Mouse (Mus musculus): ENCODE measurements around the gene Tmx4. TPM values are rescaled to one million over a fixed set of nuclear protein-coding genes. Genes with fewer than 3 reads are reported as not detected.
A peak's percentile ranks its signal among the peaks of the same experiment; 100 is the strongest.
"Not testable (repeated sequence)": the region's sequence is repeated elsewhere in the genome, so short reads cannot be mapped to it uniquely, and the experiment has no call there.

Tmx4 gene
- polyA plus RNA-seq, 1 experiment from 2014 or later = 59.1 TPM

DNA sequence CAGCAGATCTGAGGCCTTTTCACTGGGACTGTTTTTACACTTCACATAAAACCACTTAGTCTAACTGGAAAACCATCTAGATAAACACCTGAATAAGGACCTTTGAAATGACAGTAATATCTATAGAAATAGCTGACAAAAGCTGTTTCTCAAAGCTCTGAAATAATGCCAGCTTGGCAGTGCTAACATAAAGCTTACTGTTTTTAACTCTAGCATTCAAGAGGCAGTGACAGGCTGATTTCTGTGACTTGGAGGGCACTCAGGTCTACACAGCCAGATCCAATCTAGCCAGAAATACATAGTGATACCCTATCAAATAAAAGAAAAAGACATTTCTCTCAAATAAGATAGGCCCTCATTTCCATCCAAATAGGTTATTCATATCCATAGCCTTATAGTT is 1.6 kb downstream of the Tmx4 start:
- Histone ChIP-seq H3K27me3 (ENCODE audit: control insufficient read depth, insufficient read depth, low read length) (no peaks in the 10 kb centered on the region), H3K4me1 (ENCODE audit: control insufficient read depth in 2 of 2, insufficient read depth in 2 of 2, low read length in 2 of 2) (peaks cover 0 to 25% of the 10 kb centered on the region in 2 experiments; a peak in 3 of 4 replicates), H3K27ac (replicated peaks in 1 of 2; ENCODE audit: control insufficient read depth in 1 of 2, insufficient read depth in 1 of 2, low read depth in 2 of 2, low read length in 2 of 2) (0 out of 4 replicates have a peak overlapping the region, but pooled peaks of 1 of the 2 experiments have one; percentile 9), H3K9ac (ENCODE audit: low read length) (peak overlapping the region; percentile 91), H3K9me3 (ENCODE audit: control insufficient read depth, low read length) (no peaks in the 10 kb centered on the region), H3K36me3 (ENCODE audit: control insufficient read depth, insufficient read depth, low read length) (peaks cover 11% of the 10 kb centered on the region), H3K4me2 (ENCODE audit: low read length) (peak overlapping the region; percentile 85), H3K4me3 (ENCODE audit: control insufficient read depth in 1 of 2, insufficient read depth in 1 of 2, low read depth in 1 of 2, low read length in 2 of 2) (peak overlapping the region in 1 of 2 experiments; percentile 84; a peak in 2 of 4 replicates)
- ATAC-seq (ENCODE audit: insufficient number of reproducible peaks, insufficient read depth, low FRiP score, low read depth) = no peak

GRCm38 (mm10) chr2:134641372-134641771 is 2.6 kb downstream of the Tmx4 start:
- no peaks in the 10 kb centered on the region for H3K27me3 ChIP-seq (ENCODE audit: control insufficient read depth, insufficient read depth, low read length)
- H3K4me1 ChIP-seq (ENCODE audit: control insufficient read depth in 2 of 2, insufficient read depth in 2 of 2, low read length in 2 of 2) = peaks cover 0 to 25% of the 10 kb centered on the region in 2 experiments; a peak in 3 of 4 replicates
- no peaks in the 10 kb centered on the region for H3K9me3 ChIP-seq (ENCODE audit: control insufficient read depth, low read length)
- no peak overlapping the region for H3K4me3 ChIP-seq (ENCODE audit: control insufficient read depth in 1 of 2, insufficient read depth in 1 of 2, low read depth in 1 of 2, low read length in 2 of 2)
- no peak for ATAC-seq (ENCODE audit: insufficient number of reproducible peaks, insufficient read depth, low FRiP score, low read depth)
- H3K9ac ChIP-seq (ENCODE audit: low read length) = no peak overlapping the region
- H3K27ac ChIP-seq (replicated peaks in 1 of 2; ENCODE audit: control insufficient read depth in 1 of 2, insufficient read depth in 1 of 2, low read depth in 2 of 2, low read length in 2 of 2) = no peak overlapping the region
- 93% methylated on average over 5 of the region's 5 CpGs for WGBS
- peaks cover 18% of the 10 kb centered on the region for H3K36me3 ChIP-seq (ENCODE audit: control insufficient read depth, insufficient read depth, low read length)
- no peak overlapping the region for H3K4me2 ChIP-seq (ENCODE audit: low read length)

DNA sequence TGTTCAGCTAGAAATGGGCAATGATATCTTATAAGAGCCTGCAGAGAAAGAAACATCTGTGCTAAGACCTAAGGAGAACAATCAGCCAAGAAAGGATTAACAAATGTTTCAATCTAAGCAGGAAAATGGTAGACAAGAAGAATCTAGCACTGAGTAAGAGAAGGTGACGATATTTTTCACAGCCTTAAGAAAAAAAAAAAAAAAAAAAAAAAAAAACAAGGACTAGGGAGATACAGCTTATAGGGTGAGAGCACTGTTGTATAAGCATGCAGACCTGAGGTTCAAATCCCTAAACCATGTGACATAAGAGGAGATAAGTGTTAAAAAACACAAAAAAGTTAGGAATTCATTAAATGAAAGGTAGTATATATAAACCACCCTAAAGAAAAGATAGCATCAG is 3.5 kb downstream of the Tmx4 start:
- peaks cover 0 to 21% of the 10 kb centered on the region in 2 experiments; a peak in 2 of 4 replicates for H3K4me1 ChIP-seq (ENCODE audit: control insufficient read depth in 2 of 2, insufficient read depth in 2 of 2, low read length in 2 of 2)
- no peak overlapping the region for H3K27ac ChIP-seq (replicated peaks in 1 of 2; ENCODE audit: control insufficient read depth in 1 of 2, insufficient read depth in 1 of 2, low read depth in 2 of 2, low read length in 2 of 2)
- 89% methylated on average over 1 of the region's 1 CpGs for WGBS
- no peak for ATAC-seq (ENCODE audit: insufficient number of reproducible peaks, insufficient read depth, low FRiP score, low read depth)
- H3K9ac ChIP-seq (ENCODE audit: low read length) = no peak overlapping the region
- H3K27me3 ChIP-seq (ENCODE audit: control insufficient read depth, insufficient read depth, low read length) = no peaks in the 10 kb centered on the region
- no peaks in the 10 kb centered on the region for H3K9me3 ChIP-seq (ENCODE audit: control insufficient read depth, low read length)
- peaks cover 20% of the 10 kb centered on the region for H3K36me3 ChIP-seq (ENCODE audit: control insufficient read depth, insufficient read depth, low read length)
- no peak overlapping the region for H3K4me3 ChIP-seq (ENCODE audit: control insufficient read depth in 1 of 2, insufficient read depth in 1 of 2, low read depth in 1 of 2, low read length in 2 of 2)
- H3K4me2 ChIP-seq (ENCODE audit: low read length) = no peak overlapping the region

GRCm38 (mm10) chr2:134628541-134628940 is 15.4 kb downstream of the Tmx4 start:
- not testable (repeated sequence) for H3K36me3 ChIP-seq (ENCODE audit: control insufficient read depth, insufficient read depth, low read length); H3K4me3 ChIP-seq (ENCODE audit: control insufficient read depth in 1 of 2, insufficient read depth in 1 of 2, low read depth in 1 of 2, low read length in 2 of 2); H3K4me1 ChIP-seq (ENCODE audit: control insufficient read depth in 2 of 2, insufficient read depth in 2 of 2, low read length in 2 of 2); H3K4me2 ChIP-seq (ENCODE audit: low read length); H3K9ac ChIP-seq (ENCODE audit: low read length); H3K9me3 ChIP-seq (ENCODE audit: control insufficient read depth, low read length); H3K27me3 ChIP-seq (ENCODE audit: control insufficient read depth, insufficient read depth, low read length); H3K27ac ChIP-seq (replicated peaks in 1 of 2; ENCODE audit: control insufficient read depth in 1 of 2, insufficient read depth in 1 of 2, low read depth in 2 of 2, low read length in 2 of 2); ATAC-seq (ENCODE audit: insufficient number of reproducible peaks, insufficient read depth, low FRiP score, low read depth)
- 93% methylated on average over 1 of the region's 2 CpGs for WGBS

DNA sequence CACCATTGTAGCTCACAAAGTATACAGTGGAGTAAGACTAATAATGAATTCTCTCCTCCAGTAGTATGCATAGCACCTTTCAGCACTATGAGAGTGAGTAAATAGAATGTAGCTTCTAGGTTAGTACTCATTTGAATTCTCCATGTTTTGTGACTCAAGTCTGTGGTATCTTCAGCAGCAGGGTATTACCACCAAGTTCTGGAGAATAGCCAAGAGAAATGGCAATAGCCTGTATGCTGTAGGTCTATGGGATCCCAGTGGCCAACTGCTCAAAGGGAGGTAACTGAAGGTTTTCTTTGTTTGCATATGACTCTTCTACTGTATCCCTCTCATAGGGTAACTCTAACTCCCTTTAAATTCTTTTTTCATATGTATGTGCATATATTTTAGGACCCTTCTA is 39.0 kb downstream of the Tmx4 start:
- Histone ChIP-seq H3K4me3 (ENCODE audit: control insufficient read depth in 1 of 2, insufficient read depth in 1 of 2, low read depth in 1 of 2, low read length in 2 of 2) (no peak overlapping the region), H3K36me3 (ENCODE audit: control insufficient read depth, insufficient read depth, low read length) (peaks cover 20% of the 10 kb centered on the region; the same call in 1 of the 2 replicates), H3K9me3 (ENCODE audit: control insufficient read depth, low read length) (peaks cover 5% of the 10 kb centered on the region), H3K27me3 (ENCODE audit: control insufficient read depth, insufficient read depth, low read length) (no peaks in the 10 kb centered on the region), H3K4me2 (ENCODE audit: low read length) (no peak overlapping the region), H3K4me1 (ENCODE audit: control insufficient read depth in 2 of 2, insufficient read depth in 2 of 2, low read length in 2 of 2) (no peaks in the 10 kb centered on the region), H3K27ac (replicated peaks in 1 of 2; ENCODE audit: control insufficient read depth in 1 of 2, insufficient read depth in 1 of 2, low read depth in 2 of 2, low read length in 2 of 2) (no peak overlapping the region), H3K9ac (ENCODE audit: low read length) (no peak overlapping the region)
- no peak for ATAC-seq (ENCODE audit: insufficient number of reproducible peaks, insufficient read depth, low FRiP score, low read depth)

DNA sequence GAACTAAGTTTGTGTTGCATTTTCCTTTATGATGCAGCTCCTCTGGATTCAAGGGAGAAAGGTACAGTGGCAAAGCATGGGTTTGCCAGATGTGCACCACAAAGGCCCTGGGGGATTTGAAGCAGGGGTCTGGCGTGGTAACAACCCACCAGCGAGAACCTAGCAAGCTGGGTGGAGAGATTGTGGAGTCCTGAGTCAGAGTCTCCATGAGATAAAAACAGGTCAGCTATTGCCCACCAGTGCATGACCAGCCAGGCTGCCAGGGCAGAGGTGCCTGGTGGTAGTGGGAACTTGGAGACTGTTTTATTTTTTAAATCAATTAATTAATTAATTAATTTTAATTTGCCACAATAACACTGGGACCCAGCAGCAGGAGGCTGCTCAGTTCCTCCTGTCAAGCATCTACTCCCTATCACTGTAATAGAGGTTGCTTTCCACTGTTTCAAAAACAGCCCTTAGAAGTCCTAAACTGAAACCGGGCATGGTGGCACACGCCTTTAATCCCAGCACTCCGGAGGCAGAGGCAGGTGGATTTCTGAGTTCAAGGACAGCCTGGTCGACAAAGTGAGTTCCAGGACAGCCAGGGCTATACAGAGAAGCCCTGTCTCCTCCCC is 52.8 kb downstream of the Tmx4 start:
- no peaks in the 10 kb centered on the region for H3K4me1 ChIP-seq (ENCODE audit: control insufficient read depth in 2 of 2, insufficient read depth in 2 of 2, low read length in 2 of 2)
- no peak overlapping the region for H3K4me2 ChIP-seq (ENCODE audit: low read length)
- no peaks in the 10 kb centered on the region for H3K27me3 ChIP-seq (ENCODE audit: control insufficient read depth, insufficient read depth, low read length)
- peaks cover 11% of the 10 kb centered on the region for H3K36me3 ChIP-seq (ENCODE audit: control insufficient read depth, insufficient read depth, low read length)
- H3K4me3 ChIP-seq (ENCODE audit: control insufficient read depth in 1 of 2, insufficient read depth in 1 of 2, low read depth in 1 of 2, low read length in 2 of 2) = no peak overlapping the region
- H3K9me3 ChIP-seq (ENCODE audit: control insufficient read depth, low read length) = 0 out of 2 replicates have a peak, but pooled peaks cover 3% of the 10 kb centered on the region
- ATAC-seq (ENCODE audit: insufficient number of reproducible peaks, insufficient read depth, low FRiP score, low read depth) = no peak
- WGBS = 86% methylated on average over 6 of the region's 6 CpGs
- H3K9ac ChIP-seq (ENCODE audit: low read length) = no peak overlapping the region
- no peak overlapping the region for H3K27ac ChIP-seq (replicated peaks in 1 of 2; ENCODE audit: control insufficient read depth in 1 of 2, insufficient read depth in 1 of 2, low read depth in 2 of 2, low read length in 2 of 2)

DNA sequence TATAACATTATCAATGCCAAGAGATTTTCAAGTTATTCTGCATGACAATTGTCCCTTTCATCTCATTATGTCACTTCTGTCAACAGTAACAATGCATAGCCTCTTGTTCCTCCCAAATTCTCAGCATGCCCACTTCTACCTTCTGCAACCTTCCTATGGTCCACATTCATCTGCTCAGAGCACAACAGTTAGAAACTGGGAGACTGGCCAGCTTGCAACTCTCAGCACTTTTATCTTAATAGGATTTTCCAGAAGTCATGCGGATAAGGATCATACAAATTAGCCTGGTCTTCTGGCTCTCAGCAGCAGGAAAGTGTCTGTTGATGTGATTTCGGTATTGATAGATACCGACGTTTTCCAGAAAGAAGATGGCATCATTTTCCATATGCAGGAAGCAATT is 58.7 kb downstream of the Tmx4 start:
- WGBS = 42% methylated on average over 4 of the region's 4 CpGs
- H3K9me3 ChIP-seq (ENCODE audit: control insufficient read depth, low read length) = 0 out of 2 replicates have a peak, but pooled peaks cover 2% of the 10 kb centered on the region
- no peak overlapping the region for H3K4me3 ChIP-seq (ENCODE audit: control insufficient read depth in 1 of 2, insufficient read depth in 1 of 2, low read depth in 1 of 2, low read length in 2 of 2)
- H3K27ac ChIP-seq (replicated peaks in 1 of 2; ENCODE audit: control insufficient read depth in 1 of 2, insufficient read depth in 1 of 2, low read depth in 2 of 2, low read length in 2 of 2) = no peak overlapping the region
- no peaks in the 10 kb centered on the region for H3K4me1 ChIP-seq (ENCODE audit: control insufficient read depth in 2 of 2, insufficient read depth in 2 of 2, low read length in 2 of 2)
- no peak for ATAC-seq (ENCODE audit: insufficient number of reproducible peaks, insufficient read depth, low FRiP score, low read depth)
- H3K36me3 ChIP-seq (ENCODE audit: control insufficient read depth, insufficient read depth, low read length) = no peaks in the 10 kb centered on the region
- H3K4me2 ChIP-seq (ENCODE audit: low read length) = no peak overlapping the region
- H3K27me3 ChIP-seq (ENCODE audit: control insufficient read depth, insufficient read depth, low read length) = no peaks in the 10 kb centered on the region
- H3K9ac ChIP-seq (ENCODE audit: low read length) = no peak overlapping the region

GRCm38 (mm10) chr2:134559422-134559821 is 84.5 kb downstream of the Tmx4 start:
- no peak overlapping the region for H3K4me2 ChIP-seq (ENCODE audit: low read length)
- no peak overlapping the region for H3K9ac ChIP-seq (ENCODE audit: low read length)
- H3K27me3 ChIP-seq (ENCODE audit: control insufficient read depth, insufficient read depth, low read length) = no peaks in the 10 kb centered on the region
- no peak for ATAC-seq (ENCODE audit: insufficient number of reproducible peaks, insufficient read depth, low FRiP score, low read depth)
- peaks cover 10% of the 10 kb centered on the region; the same call in 1 of the 2 replicates for H3K9me3 ChIP-seq (ENCODE audit: control insufficient read depth, low read length)
- no peak overlapping the region for H3K4me3 ChIP-seq (ENCODE audit: control insufficient read depth in 1 of 2, insufficient read depth in 1 of 2, low read depth in 1 of 2, low read length in 2 of 2)
- H3K27ac ChIP-seq (replicated peaks in 1 of 2; ENCODE audit: control insufficient read depth in 1 of 2, insufficient read depth in 1 of 2, low read depth in 2 of 2, low read length in 2 of 2) = no peak overlapping the region
- 81% methylated on average over 3 of the region's 3 CpGs for WGBS
- H3K36me3 ChIP-seq (ENCODE audit: control insufficient read depth, insufficient read depth, low read length) = no peaks in the 10 kb centered on the region
- H3K4me1 ChIP-seq (ENCODE audit: control insufficient read depth in 2 of 2, insufficient read depth in 2 of 2, low read length in 2 of 2) = no peaks in the 10 kb centered on the region
